ENCODE assay signal across 9 mouse cellular contexts in genomic region chr19:44669535-44669958, GRCm38 (mm10).
A peak's percentile ranks its signal among the peaks of the same experiment; 100 is the strongest.
DNase-seq lines count a peak whose midpoint lies in the region; ATAC-seq and TF ChIP-seq lines count a peak whose summit lies in the region.
"Had no signal": no experiment of that assay in that cellular context is flagged by ENCODE, and none has a peak within 500 bp of the region (broad histone marks: within the 10 kb centered on the region; RNA-seq: fewer than 3 reads in every experiment).

No protein-coding gene starts in this region.

- WGBS in heart, embryonic 10.5 days, result under 1% methylated on average over 14 of the region's 14 CpGs
- 2% methylated on average over 14 of the region's 14 CpGs for WGBS in forebrain, postnatal 0 days
- under 1% methylated on average over 14 of the region's 14 CpGs for WGBS in midbrain, embryonic 10.5 days

- ATAC-seq in forebrain, postnatal 0 days, result no peak
- no peak for ATAC-seq in inflammation-experienced regulatory T-cells, adult 6 months
- ATAC-seq: activated CD4-positive, CD25-positive, alpha-beta regulatory T cell, adult 4 months had no signal

- peaks cover 99% of the 10 kb centered on the region for H3K27me3 ChIP-seq in heart, embryonic 10.5 days (ENCODE audit: insufficient read depth, poor library complexity, severe bottlenecking)
- peaks cover 67% of the 10 kb centered on the region for H3K27me3 ChIP-seq in forebrain, postnatal 0 days (ENCODE audit: insufficient read depth, low read length)
- H3K27me3 ChIP-seq in midbrain, embryonic 10.5 days (ENCODE audit: low read depth, poor library complexity, severe bottlenecking), result peaks cover 99% of the 10 kb centered on the region

- intact Hi-C loops in heart, postnatal 25 days (cut with DNase I), result no loop called here
- intact Hi-C loops in gastrocnemius, postnatal 36 days (cut with DNase I), result no loop called here

- H3K36me3 ChIP-seq in heart, embryonic 10.5 days, result no peaks in the 10 kb centered on the region
- no peaks in the 10 kb centered on the region for H3K36me3 ChIP-seq in forebrain, postnatal 0 days (ENCODE audit: insufficient read depth)
- H3K36me3 ChIP-seq in midbrain, embryonic 10.5 days, result no peaks in the 10 kb centered on the region

- H3K9ac ChIP-seq in forebrain, postnatal 0 days, result no peak overlapping the region

- no peak for TF ChIP-seq CTCF in forebrain, postnatal 0 days (IDR thresholded peaks at IDR 0.05; ENCODE audit: low read depth)

- H3K9me3 ChIP-seq in heart, embryonic 10.5 days, result no peaks in the 10 kb centered on the region
- H3K9me3 ChIP-seq in forebrain, postnatal 0 days (ENCODE audit: low read length), result no peaks in the 10 kb centered on the region
- no peaks in the 10 kb centered on the region for H3K9me3 ChIP-seq in midbrain, embryonic 10.5 days (replicated peaks)

- no peak overlapping the region for H3K27ac ChIP-seq in heart, embryonic 10.5 days
- H3K27ac ChIP-seq in forebrain, postnatal 0 days (ENCODE audit: low read depth, low read length), result no peak overlapping the region
- peak overlapping the region; percentile 76 for H3K27ac ChIP-seq in midbrain, embryonic 10.5 days (replicated peaks)

- H3K4me2 ChIP-seq in forebrain, postnatal 0 days (ENCODE audit: low read depth), result no peak overlapping the region

- DNase-seq in heart, embryonic 10.5 days (ENCODE audit: low spot score), result no peak
- no peak for DNase-seq in heart, postnatal 25 days (ENCODE audit: low spot score)
- DNase-seq in MN1 (ENCODE audit: low spot score), result peak; percentile 62
- DNase-seq in forebrain, postnatal 0 days, result no peak
- DNase-seq in midbrain, embryonic 10.5 days (ENCODE audit: low spot score), result peak; percentile 71
- no peak for DNase-seq in cerebellum, adult 11 months
- no peak for DNase-seq in gastrocnemius, postnatal 36 days

- H3K4me1 ChIP-seq in heart, embryonic 10.5 days, result peaks cover 31% of the 10 kb centered on the region
- peaks cover 6% of the 10 kb centered on the region; the same call in 1 of the 2 replicates for H3K4me1 ChIP-seq in forebrain, postnatal 0 days (ENCODE audit: insufficient read depth)
- peaks cover 42% of the 10 kb centered on the region for H3K4me1 ChIP-seq in midbrain, embryonic 10.5 days

- peak overlapping the region; percentile 51 for H3K4me3 ChIP-seq in heart, embryonic 10.5 days
- H3K4me3 ChIP-seq in forebrain, postnatal 0 days (ENCODE audit: low read depth, low read length), result 0 out of 2 replicates have a peak overlapping the region, but pooled peaks have one; percentile 3
- peak overlapping the region; percentile 53 for H3K4me3 ChIP-seq in midbrain, embryonic 10.5 days

Comparison
In these comparisons a context has a peak if more than half of its experiments do, and no peak if none do; other contexts are left out.
1. DNase-seq: peak in MN1 (single experiment) and midbrain, embryonic 10.5 days (single experiment); none in heart, embryonic 10.5 days (single experiment), heart, postnatal 25 days (single experiment), forebrain, postnatal 0 days (single experiment), cerebellum, adult 11 months (single experiment) and gastrocnemius, postnatal 36 days (0 of 2).
2. H3K4me3 ChIP-seq: peak in every context shown above with its lines; median percentile 53 in midbrain, embryonic 10.5 days; 51 in heart, embryonic 10.5 days; 3 in forebrain, postnatal 0 days.